11 mouse cellular contexts compared by ENCODE assay signal in genomic region chr5:124192726-124193285, GRCm38 (mm10). TPM values are rescaled to one million over a fixed set of nuclear protein-coding genes. Genes with fewer than 3 reads are reported as not detected.
DNase-seq lines count a peak whose midpoint lies in the region; ATAC-seq and TF ChIP-seq lines count a peak whose summit lies in the region.
"Had no signal": no experiment of that assay in that cellular context is flagged by ENCODE, and none has a peak within 500 bp of the region (broad histone marks: within the 10 kb centered on the region; RNA-seq: fewer than 3 reads in every experiment).

No protein-coding gene starts in this region.

- H3K4me1 ChIP-seq in brown adipose tissue, adult 24 weeks (ENCODE audit: control insufficient read depth, insufficient read depth, insufficient read length, low read length): peaks cover 61% of the 10 kb centered on the region
- peaks cover 5% of the 10 kb centered on the region; the same call in 1 of the 2 replicates for H3K4me1 ChIP-seq in hindbrain, embryonic 11.5 days (replicated peaks; ENCODE audit: control insufficient read depth, insufficient read depth, low read length)
- H3K4me1 ChIP-seq in midbrain, embryonic 15.5 days: peaks cover 45% of the 10 kb centered on the region

- H3K27me3 ChIP-seq in hindbrain, embryonic 11.5 days (ENCODE audit: control insufficient read depth, insufficient read depth, low read length): no peaks in the 10 kb centered on the region
- H3K27me3 ChIP-seq in midbrain, embryonic 15.5 days (replicated peaks): no peaks in the 10 kb centered on the region

- no peak for DNase-seq in gastrocnemius, adult 2 months
- DNase-seq in gastrocnemius, postnatal 36 days: no peak
- no peak for DNase-seq in hindbrain, embryonic 11.5 days (ENCODE audit: low spot score)
- DNase-seq in cerebellum, adult 11-12 months: no peak
- no peak for DNase-seq in right cerebral cortex, postnatal 10 days (ENCODE audit: low spot score in 2 of 2)
- no peak for DNase-seq in gastrocnemius, postnatal 14 days
- DNase-seq: adrenal gland, postnatal 10 days; cerebellum, adult 9-11 months had no signal

- H3K4me2 ChIP-seq in hindbrain, embryonic 11.5 days (replicated peaks; ENCODE audit: low read depth, low read length): no peak overlapping the region
- peak overlapping the region; percentile 5; the same call in 1 of the 2 replicates for H3K4me2 ChIP-seq in midbrain, embryonic 15.5 days

- no peaks in the 10 kb centered on the region for H3K36me3 ChIP-seq in hindbrain, embryonic 11.5 days (ENCODE audit: control insufficient read depth, insufficient read depth, low read length)
- no peaks in the 10 kb centered on the region for H3K36me3 ChIP-seq in midbrain, embryonic 15.5 days (replicated peaks)

- ATAC-seq in hindbrain, embryonic 11.5 days (ENCODE audit: low FRiP score): no peak
- 0 out of 2 replicates have a peak, but pooled peaks have one; percentile 27 for ATAC-seq in midbrain, embryonic 15.5 days (replicated peaks)

- intact Hi-C loops in gastrocnemius, adult 2 months (cut with DNase I): no loop called here
- intact Hi-C loops in gastrocnemius, postnatal 36 days (cut with DNase I): no loop called here
- intact Hi-C loops in gastrocnemius, postnatal 14 days (cut with DNase I; ENCODE audit: low total_unique reads): no loop called here

- no peak for TF ChIP-seq CTCF in gastrocnemius, adult 2 months (IDR thresholded peaks at IDR 0.05)

- WGBS in hindbrain, embryonic 11.5 days: 68% methylated on average over 10 of the region's 10 CpGs
- 23% methylated on average over 10 of the region's 10 CpGs for WGBS in midbrain, embryonic 15.5 days

- peak overlapping the region; percentile 47 for H3K4me3 ChIP-seq in gastrocnemius, adult 2 months
- no peak overlapping the region for H3K4me3 ChIP-seq in brown adipose tissue, adult 24 weeks (ENCODE audit: insufficient read depth, low read depth, low read length)
- H3K4me3 ChIP-seq in hindbrain, embryonic 11.5 days (ENCODE audit: low read depth, low read length): no peak overlapping the region
- no peak overlapping the region for H3K4me3 ChIP-seq in midbrain, embryonic 15.5 days

- H3K27ac ChIP-seq in gastrocnemius, adult 2 months: peak overlapping the region; percentile 86
- H3K27ac ChIP-seq in brown adipose tissue, adult 24 weeks (replicated peaks; ENCODE audit: low read depth, low read length): peak overlapping the region; percentile 75
- H3K27ac ChIP-seq in hindbrain, embryonic 11.5 days (ENCODE audit: low read depth, low read length): no peak overlapping the region
- peak overlapping the region; percentile 1; the same call in 1 of the 2 replicates for H3K27ac ChIP-seq in midbrain, embryonic 15.5 days

- no peaks in the 10 kb centered on the region for H3K9me3 ChIP-seq in hindbrain, embryonic 11.5 days (ENCODE audit: control insufficient read depth, low read length)
- no peaks in the 10 kb centered on the region for H3K9me3 ChIP-seq in midbrain, embryonic 15.5 days
- H3K9me3 ChIP-seq: G1E had no signal

- 0 out of 2 replicates have a peak overlapping the region, but pooled peaks have one; percentile 16 for H3K9ac ChIP-seq in hindbrain, embryonic 11.5 days (ENCODE audit: low read depth, low read length)
- H3K9ac ChIP-seq in midbrain, embryonic 15.5 days: no peak overlapping the region

RNA-seq across cellular contexts. Expression of gene Pitpnm2, which starts 56.8 kb away (rescaled TPM):
- 10 to 100 TPM; 18.1 to 28.4 TPM for total RNA-seq in gastrocnemius, adult 2 months (2021)
- total RNA-seq in gastrocnemius, postnatal 36 days (2021): 10 to 100 TPM; 18.0 to 19.3 TPM
- 20.3 and 21.8 TPM in 2 replicates for polyA plus RNA-seq in brown adipose tissue, adult 24 weeks (2012; ENCODE audit: insufficient read depth, insufficient read length, missing spikeins)
- polyA plus RNA-seq in hindbrain, embryonic 11.5 days (2014; fragmentation: Nextera tagmentation; extraction: Ambion mirVana): 5.1 and 6.0 TPM in 2 replicates
- 11.8 and 13.0 TPM in 2 replicates for polyA plus RNA-seq in midbrain, embryonic 15.5 days (2015; fragmentation: Nextera tagmentation; extraction: Ambion mirVana)
- total RNA-seq in gastrocnemius, postnatal 14 days (2021): 10 to 100 TPM; 18.4 to 19.0 TPM
